Mouse (Mus musculus) lung, postnatal 0 days (tissue): ENCODE measurements around the gene Sbf2.

ENCODE experiments used
- CTCF ChIP-seq: IDR thresholded peaks from 2 replicates; pipeline ENCODE4 v1.5.1; 2016; ENCODE audit warnings: antibody characterized with exemption, mild to moderate bottlenecking
- EP300 ChIP-seq: IDR thresholded peaks from 2 replicates; pipeline ENCODE4 v1.6.1; 2016; ENCODE audit warnings: antibody characterized with exemption, mild to moderate bottlenecking, control low read depth

DNA sequence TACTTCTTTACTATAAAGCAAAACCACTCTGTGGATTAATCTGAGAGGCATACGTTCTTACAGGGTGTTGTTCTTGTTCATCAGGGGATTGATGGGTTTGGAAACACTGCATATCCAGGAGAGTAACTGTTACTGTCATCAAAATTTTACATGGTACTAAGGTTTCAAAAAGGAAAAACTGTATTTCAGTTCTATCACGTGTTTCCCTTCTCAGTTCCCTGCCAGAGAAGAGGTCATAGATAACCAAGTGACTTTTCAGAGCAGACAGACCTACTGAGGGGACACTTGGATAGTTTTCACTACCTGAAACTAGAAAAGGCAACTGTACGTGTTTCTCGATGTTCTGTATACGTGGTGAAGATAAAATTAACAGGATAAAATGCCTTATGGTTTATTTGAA is 123.7 kb downstream of the Sbf2 start:
- TF ChIP-seq CTCF (no peak), EP300 (no peak)
